Mouse (Mus musculus) heart, embryonic 11.5 days (tissue): ENCODE data around the gene Fgd2. TPM values are rescaled to one million over a fixed set of nuclear protein-coding genes. Genes with fewer than 3 reads are reported as not detected.

Experiments used
- ATAC-seq: fragments of 200-750 bp; cut with Nextera tagmentation; replicated peaks from 2 replicates; pipeline ENCODE4 v1.8.0; 2017; ENCODE audit warnings: moderate library complexity; ENCODE audit not compliant: insufficient number of reproducible peaks, low FRiP score, low TSS enrichment
- H3K27ac ChIP-seq: fragments of 300-500 bp; sonication (generic); 2 replicates; pipeline ENCODE4 v1.5.1; 2014; ENCODE audit warnings: mild to moderate bottlenecking, low read depth, low read length
- H3K27me3 ChIP-seq: fragments of 300-500 bp; sonication (generic); 2 replicates; pipeline ENCODE4 v1.6.1; 2014; ENCODE audit warnings: mild to moderate bottlenecking, low read length, mixed read lengths; ENCODE audit not compliant: control insufficient read depth, insufficient read depth
- H3K36me3 ChIP-seq: fragments of 300-500 bp; sonication (generic); 2 replicates; pipeline ENCODE4 v1.6.1; 2014; ENCODE audit warnings: mild to moderate bottlenecking, low read length, moderate library complexity, mixed read lengths; ENCODE audit not compliant: control insufficient read depth, insufficient read depth
- H3K4me1 ChIP-seq: fragments of 300-500 bp; sonication (generic); 2 replicates; pipeline ENCODE4 v1.6.1; 2014; ENCODE audit warnings: low read length; ENCODE audit not compliant: control insufficient read depth, insufficient read depth
- H3K4me2 ChIP-seq: fragments of 300-500 bp; sonication (generic); 2 replicates; pipeline ENCODE4 v1.6.1; 2014; ENCODE audit warnings: mild to moderate bottlenecking, moderate library complexity
- H3K4me3 ChIP-seq: fragments of 300-500 bp; sonication (generic); 2 replicates; pipeline ENCODE4 v1.5.1; 2014; ENCODE audit warnings: low read depth, low read length
- H3K9ac ChIP-seq: fragments of 300-500 bp; sonication (generic); 2 replicates; pipeline ENCODE4 v1.6.1; 2014; ENCODE audit warnings: mild to moderate bottlenecking, low read depth, low read length, moderate library complexity
- H3K9me3 ChIP-seq: fragments of 300-500 bp; sonication (generic); replicated peaks from 2 replicates; pipeline ENCODE4 v1.6.1; 2016; ENCODE audit warnings: low read length; ENCODE audit not compliant: control insufficient read depth
- WGBS: fragments of 180-500 bp; shearing (Covaris S2); extraction: QIAGEN DNeasy Blood & Tissue Kit; methylation state at CpG from one replicate; pipeline ENCODE4 v1.1.7; 2014; ENCODE audit not compliant: insufficient replicate concordance; 5-methylcytosine and 5-hydroxymethylcytosine counted together
- polyA plus RNA-seq: library from polyadenylated mRNA; unstranded; fragments of >200 nt; fragmentation: Nextera tagmentation; extraction: Ambion mirVana; gene quantifications from 2 replicates; pipeline ENCODE4 v1.2.1, GENCODE M21; 2014

The Fgd2 gene
- polyA plus RNA-seq, 1 experiment from 2014 or later: 2.3 TPM

DNA sequence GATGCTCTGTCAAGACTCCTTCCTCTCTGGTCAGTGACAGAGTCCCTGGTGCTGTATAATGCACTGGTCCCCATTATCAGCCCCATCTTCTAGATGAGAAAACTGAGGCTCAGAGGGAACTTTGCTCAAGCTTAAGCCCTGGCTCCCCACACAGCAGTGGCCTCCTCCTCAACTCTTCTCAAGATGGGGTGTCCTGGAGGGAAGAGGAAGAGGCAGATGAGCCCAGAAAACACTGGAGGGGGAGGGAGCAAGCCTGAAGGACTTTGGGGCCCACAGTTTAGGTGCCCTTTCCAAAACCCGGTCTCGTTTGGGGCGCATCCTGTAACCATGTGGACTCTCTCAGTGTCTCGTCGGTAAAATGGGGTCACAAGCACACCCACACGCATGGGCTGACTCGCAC lies 41.2 kb upstream of the Fgd2 start:
- no peak overlapping the region; the same call in 1 of the 2 replicates for H3K4me2 ChIP-seq
- no peak overlapping the region for H3K27ac ChIP-seq
- peaks cover 34% of the 10 kb centered on the region for H3K27me3 ChIP-seq
- H3K9me3 ChIP-seq: no peaks in the 10 kb centered on the region
- ATAC-seq: no peak
- 75% methylated on average over 7 of the region's 7 CpGs for WGBS
- H3K4me3 ChIP-seq: no peak overlapping the region
- H3K9ac ChIP-seq: 0 out of 2 replicates have a peak overlapping the region, but pooled peaks have one; percentile 28
- H3K36me3 ChIP-seq: no peaks in the 10 kb centered on the region
- peaks cover 13% of the 10 kb centered on the region for H3K4me1 ChIP-seq

DNA sequence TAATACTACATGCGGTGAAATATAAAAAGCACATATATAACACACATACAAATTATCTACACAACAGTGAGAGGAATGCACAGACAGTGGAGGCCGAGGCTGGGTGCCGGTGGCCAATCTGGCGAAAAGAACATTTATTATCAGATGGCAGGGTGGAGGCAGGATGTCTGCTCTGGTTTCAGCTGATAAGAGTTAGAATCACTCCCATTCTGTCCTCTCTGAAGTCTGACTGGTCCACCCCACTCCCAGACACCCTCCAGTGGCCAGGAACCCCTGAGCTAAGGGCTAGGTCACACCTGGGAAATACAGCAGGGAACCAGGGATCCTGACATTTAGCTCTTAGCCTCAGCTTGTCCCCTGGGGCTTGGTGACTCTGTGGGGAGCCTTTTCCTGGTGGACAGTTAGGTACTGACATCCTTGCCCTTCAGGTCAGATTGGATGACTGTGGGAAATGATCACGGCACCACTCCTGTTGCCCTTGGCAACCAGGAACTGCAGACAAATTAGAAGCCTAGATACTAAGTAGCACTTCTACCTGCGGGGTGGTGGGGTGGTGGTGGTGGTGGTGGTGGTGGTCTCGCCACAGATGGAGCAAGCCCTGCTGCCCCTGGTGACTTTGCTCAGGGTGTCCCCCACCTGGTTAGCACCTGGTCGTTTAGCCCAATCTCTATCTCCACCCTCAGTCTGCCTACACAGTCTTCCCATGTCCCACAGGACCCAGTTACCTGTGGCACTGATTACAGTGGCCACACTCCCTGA lies 40.7 kb upstream of the Fgd2 start:
- WGBS: 41% methylated on average over 8 of the region's 8 CpGs
- no peak for ATAC-seq

DNA sequence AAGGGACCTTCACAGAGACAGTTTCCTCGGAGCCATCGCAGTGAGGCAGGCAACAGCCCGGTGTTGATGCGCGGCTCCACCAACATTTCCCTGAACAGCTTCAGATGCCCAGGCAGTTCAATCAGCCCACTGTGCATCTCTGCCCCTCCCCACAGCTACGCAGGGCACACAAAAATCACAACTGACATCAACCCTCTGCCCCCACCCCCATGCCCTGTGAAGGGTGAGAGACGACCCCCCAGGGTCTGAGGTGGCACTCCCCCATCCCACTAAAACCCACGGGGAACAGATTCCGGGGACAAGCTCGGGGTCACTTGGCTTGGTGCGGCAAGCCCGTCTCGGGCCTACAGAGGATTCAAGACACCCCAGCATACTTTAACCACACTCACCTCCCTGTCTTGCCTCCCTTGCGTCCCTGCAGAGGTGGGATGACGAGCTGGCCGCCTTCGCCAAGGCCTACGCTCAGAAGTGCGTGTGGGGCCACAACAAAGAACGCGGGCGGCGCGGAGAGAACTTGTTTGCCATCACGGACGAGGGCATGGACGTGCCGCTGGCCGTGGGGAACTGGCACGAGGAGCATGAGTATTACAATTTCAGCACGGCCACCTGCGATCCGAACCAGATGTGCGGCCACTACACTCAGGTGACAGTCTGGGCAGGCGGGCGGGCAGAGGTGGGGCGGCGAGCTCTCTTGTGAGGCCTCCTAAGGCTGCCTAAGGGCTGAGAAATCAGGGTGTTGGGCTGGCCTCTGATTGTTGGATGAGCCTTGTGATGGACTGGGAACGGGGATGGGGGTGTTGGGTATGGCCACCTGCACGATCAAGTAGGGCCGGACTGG lies 38.7 kb upstream of the Fgd2 start:
- Histone ChIP-seq H3K4me1 (peaks cover 22% of the 10 kb centered on the region), H3K27me3 (peaks cover 42% of the 10 kb centered on the region), H3K9me3 (no peaks in the 10 kb centered on the region), H3K4me3 (peak overlapping the region; percentile 30), H3K36me3 (no peaks in the 10 kb centered on the region), H3K9ac (0 out of 2 replicates have a peak overlapping the region, but pooled peaks have one; percentile 16), H3K27ac (no peak overlapping the region), H3K4me2 (peak overlapping the region; percentile 56)
- WGBS: 16% methylated on average over 41 of the region's 41 CpGs
- ATAC-seq: no peak

More for the DNA sequence above, 40.7 kb upstream of the Fgd2 start:
- no peaks in the 10 kb centered on the region for H3K9me3 ChIP-seq
- H3K4me3 ChIP-seq: no peak overlapping the region
- no peak overlapping the region for H3K4me2 ChIP-seq
- peaks cover 13% of the 10 kb centered on the region for H3K4me1 ChIP-seq
- peaks cover 34% of the 10 kb centered on the region for H3K27me3 ChIP-seq
- no peak overlapping the region for H3K27ac ChIP-seq
- 0 out of 2 replicates have a peak overlapping the region, but pooled peaks have one; percentile 34 for H3K9ac ChIP-seq
- H3K36me3 ChIP-seq: no peaks in the 10 kb centered on the region

DNA sequence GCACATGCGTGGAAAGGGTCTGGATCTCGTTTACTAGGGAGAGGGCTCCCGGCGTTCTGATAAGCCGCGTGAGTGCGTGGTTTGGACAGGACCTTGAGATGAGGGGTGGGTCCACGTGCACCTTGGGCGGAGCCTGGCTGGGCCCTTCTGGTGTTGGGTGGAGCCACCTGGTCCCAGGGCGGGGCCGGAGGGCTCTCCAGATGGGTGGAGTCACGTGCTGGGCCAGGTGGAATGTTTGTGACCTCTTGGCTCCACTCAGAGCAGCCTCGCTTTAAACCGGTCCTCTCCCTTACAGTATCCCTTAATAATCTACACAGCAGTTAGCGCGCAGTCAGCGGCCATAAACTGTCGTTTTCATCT lies 38.1 kb upstream of the Fgd2 start:
- Histone ChIP-seq H3K9ac (0 out of 2 replicates have a peak overlapping the region, but pooled peaks have one; percentile 16), H3K4me2 (peak overlapping the region; percentile 56), H3K36me3 (no peaks in the 10 kb centered on the region), H3K9me3 (no peaks in the 10 kb centered on the region), H3K27me3 (peaks cover 48% of the 10 kb centered on the region), H3K4me3 (peak overlapping the region; percentile 30), H3K27ac (no peak overlapping the region), H3K4me1 (peaks cover 22% of the 10 kb centered on the region)
- WGBS: 20% methylated on average over 18 of the region's 18 CpGs
- peak; percentile 51; the same call in 1 of the 2 replicates for ATAC-seq

DNA sequence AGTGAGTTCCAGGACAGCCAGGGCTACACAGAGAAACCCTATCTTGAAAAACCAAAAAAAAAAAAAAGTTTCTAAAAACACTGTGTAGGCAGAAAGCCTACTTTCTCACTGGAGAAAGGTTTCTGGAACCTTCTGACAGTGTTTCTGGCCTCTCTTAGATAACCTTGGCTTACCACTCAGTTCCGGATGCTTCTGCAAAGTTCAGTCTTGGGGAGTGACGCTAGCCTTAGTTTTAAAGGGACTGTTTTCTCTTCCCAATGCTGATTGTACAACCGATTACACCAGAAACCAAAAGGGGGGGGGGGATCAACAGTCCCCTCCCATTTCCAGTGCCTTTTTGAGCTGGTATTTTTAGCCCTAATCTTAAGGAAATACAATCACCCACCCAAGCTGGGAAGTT lies 37.1 kb upstream of the Fgd2 start:
- Histone ChIP-seq H3K27me3 (peaks cover 52% of the 10 kb centered on the region), H3K27ac (no peak overlapping the region), H3K9ac (no peak overlapping the region), H3K4me2 (no peak overlapping the region), H3K9me3 (no peaks in the 10 kb centered on the region), H3K4me1 (peaks cover 22% of the 10 kb centered on the region), H3K4me3 (no peak overlapping the region), H3K36me3 (no peaks in the 10 kb centered on the region)
- WGBS: 76% methylated on average over 3 of the region's 3 CpGs
- ATAC-seq: no peak

DNA sequence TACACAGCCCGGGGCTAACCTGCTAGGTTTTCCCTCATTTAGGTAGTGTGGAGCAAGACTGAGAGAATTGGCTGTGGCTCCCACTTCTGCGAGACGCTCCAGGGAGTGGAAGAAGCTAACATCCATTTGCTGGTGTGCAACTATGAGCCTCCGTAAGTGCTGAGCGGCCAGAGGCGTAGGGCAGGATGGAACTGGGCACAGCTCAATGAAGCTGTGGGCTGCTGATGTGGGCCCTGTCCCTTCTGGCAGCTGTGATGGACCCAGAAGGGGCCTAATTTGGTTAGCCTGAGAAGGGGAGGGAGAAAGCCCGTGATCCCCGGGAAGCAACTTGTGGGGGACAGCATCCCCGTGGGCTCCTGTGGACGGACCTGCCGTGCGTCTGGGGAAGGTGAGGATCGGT lies 34.9 kb upstream of the Fgd2 start:
- H3K4me2 ChIP-seq: no peak overlapping the region
- peaks cover 21% of the 10 kb centered on the region for H3K4me1 ChIP-seq
- 55% methylated on average over 13 of the region's 13 CpGs for WGBS
- H3K36me3 ChIP-seq: no peaks in the 10 kb centered on the region
- ATAC-seq: no peak
- no peak overlapping the region for H3K27ac ChIP-seq
- no peaks in the 10 kb centered on the region for H3K9me3 ChIP-seq
- H3K27me3 ChIP-seq: peaks cover 43% of the 10 kb centered on the region
- H3K9ac ChIP-seq: no peak overlapping the region
- no peak overlapping the region; the same call in 1 of the 2 replicates for H3K4me3 ChIP-seq

DNA sequence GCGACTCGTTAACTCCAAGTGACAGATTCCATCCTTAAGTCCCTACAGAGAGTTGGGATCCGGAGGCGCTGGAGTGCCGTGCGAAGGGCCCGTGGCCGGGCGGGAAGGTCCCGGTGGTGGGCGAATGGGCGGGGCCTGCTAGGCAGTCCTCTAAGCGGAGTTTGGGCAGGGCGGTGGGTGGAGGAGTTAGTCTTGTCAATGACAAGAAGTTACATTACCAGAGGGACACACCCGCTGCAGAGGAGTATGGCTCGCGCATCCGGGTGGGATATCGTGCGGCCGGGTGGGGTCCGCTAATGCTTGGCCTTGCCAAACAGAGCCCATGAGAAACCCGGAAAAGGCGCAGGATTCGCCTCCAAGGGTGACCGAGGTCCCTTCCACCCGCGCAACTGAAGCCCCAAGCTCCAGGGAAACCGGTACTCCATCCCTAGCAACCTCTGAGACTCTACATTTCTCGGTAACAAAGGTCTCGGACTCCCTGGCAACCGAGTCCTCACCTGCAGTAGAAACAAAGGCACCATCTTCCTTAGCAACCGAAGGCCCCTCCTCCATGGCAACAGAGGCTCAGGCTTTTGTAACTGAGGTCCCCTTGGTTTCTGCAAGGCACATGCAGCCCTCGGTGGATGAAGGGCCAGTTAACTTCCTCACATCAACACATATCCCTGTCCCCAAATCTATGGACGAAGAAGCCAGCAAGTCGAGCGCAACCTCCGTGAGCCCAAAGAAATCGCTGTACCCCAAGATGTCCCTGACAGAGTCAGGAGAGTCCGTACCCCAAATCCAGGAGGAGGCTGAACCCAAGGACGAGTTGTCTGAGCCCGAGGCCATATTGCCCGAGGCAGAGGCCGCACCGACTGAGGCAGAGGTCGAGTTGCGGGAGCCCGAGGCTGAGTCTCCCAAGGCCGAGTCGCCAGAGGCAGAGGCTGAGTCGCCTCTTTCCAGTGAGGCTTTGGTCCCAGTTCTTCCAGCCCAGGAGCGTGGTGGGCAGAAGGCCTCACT lies 33.9 kb upstream of the Fgd2 start:
- peaks cover 28% of the 10 kb centered on the region for H3K4me1 ChIP-seq
- H3K27ac ChIP-seq: no peak overlapping the region

DNA sequence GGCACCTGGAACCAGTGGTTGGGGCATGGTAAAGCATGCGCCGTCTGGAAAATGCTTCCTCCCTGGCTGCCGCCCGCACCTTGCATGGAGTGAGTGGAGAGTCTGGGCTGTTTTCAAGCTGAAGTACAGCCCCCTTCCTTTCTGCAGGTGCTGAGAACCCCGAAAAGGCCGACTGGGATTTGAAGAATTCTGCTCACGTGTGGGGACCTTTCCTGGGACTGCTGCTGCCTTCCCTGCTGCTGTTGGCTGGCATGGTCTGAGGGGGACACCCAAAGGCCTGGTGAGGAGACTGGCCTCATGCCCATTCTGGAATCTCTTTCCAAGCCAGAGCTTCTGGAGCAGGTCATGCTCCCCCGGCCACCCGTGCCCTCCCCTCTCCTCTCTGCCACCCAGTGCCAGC lies 33.0 kb upstream of the Fgd2 start:
- Histone ChIP-seq H3K4me1 (peaks cover 24% of the 10 kb centered on the region), H3K27ac (no peak overlapping the region), H3K4me3 (no peak overlapping the region), H3K9ac (no peak overlapping the region), H3K27me3 (peaks cover 25% of the 10 kb centered on the region), H3K9me3 (no peaks in the 10 kb centered on the region), H3K36me3 (peaks cover 7% of the 10 kb centered on the region; the same call in 1 of the 2 replicates), H3K4me2 (no peak overlapping the region)
- no peak for ATAC-seq
- WGBS: 76% methylated on average over 9 of the region's 9 CpGs

More for the DNA sequence above, 33.9 kb upstream of the Fgd2 start:
- peaks cover 33% of the 10 kb centered on the region for H3K27me3 ChIP-seq
- 0 out of 2 replicates have a peak, but pooled peaks cover 2% of the 10 kb centered on the region for H3K36me3 ChIP-seq
- WGBS: 18% methylated on average over 52 of the region's 52 CpGs
- H3K4me2 ChIP-seq: peak overlapping the region; percentile 68
- H3K9ac ChIP-seq: peak overlapping the region; percentile 54; the same call in 1 of the 2 replicates
- ATAC-seq: no peak
- no peaks in the 10 kb centered on the region for H3K9me3 ChIP-seq
- peak overlapping the region; percentile 34 for H3K4me3 ChIP-seq
